In the genomic region with DNA sequence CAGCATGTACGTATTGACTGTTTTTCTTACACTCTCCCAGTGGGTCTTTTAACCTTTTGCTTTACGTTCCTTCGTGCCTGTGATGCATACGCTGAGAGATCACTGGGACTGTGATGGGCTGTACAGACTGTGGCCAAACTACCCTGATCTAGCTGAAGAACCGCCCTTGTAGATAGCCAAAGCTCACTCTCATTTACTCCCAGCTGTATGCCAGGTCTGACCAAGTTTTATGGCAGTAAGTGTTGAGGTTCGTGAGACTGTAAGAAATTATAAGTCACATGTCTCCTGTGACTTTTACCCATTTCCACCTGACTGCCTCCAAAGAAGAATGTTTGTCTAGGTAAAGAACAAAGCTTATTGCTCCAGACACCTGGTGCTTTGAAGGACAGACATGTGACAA, we compare ENCODE assay signal across 14 mouse cellular contexts. TPM values are rescaled to one million over a fixed set of nuclear protein-coding genes. Genes with fewer than 3 reads are reported as not detected.
"Had no signal": no experiment of that assay in that cellular context is flagged by ENCODE, and none has a peak within 500 bp of the region (broad histone marks: within the 10 kb centered on the region; RNA-seq: fewer than 3 reads in every experiment).

No protein-coding gene starts in this region.

- ATAC-seq: inflammation-experienced regulatory T-cells, adult 6 months had no signal

- DNase-seq: layer of hippocampus, postnatal 36 days; liver, embryonic 13.5 days; lung, adult 2 months; lung, postnatal 14 days; lung, postnatal 4 days; midbrain, embryonic 14.5 days; thymus, adult 2 months; thymus, postnatal 25 days had no signal

- H3K4me3 ChIP-seq: left cerebral cortex, adult 2 months; liver, embryonic 13.5 days had no signal

- H3K36me3 ChIP-seq: liver, embryonic 13.5 days had no signal

- H3K9me3 ChIP-seq: liver, embryonic 13.5 days had no signal

- H3K9ac ChIP-seq: liver, embryonic 13.5 days had no signal

- H3K27me3 ChIP-seq: liver, embryonic 13.5 days had no signal

- H3K27ac ChIP-seq: left cerebral cortex, adult 2 months; liver, embryonic 13.5 days had no signal

- H3K4me1 ChIP-seq: liver, embryonic 13.5 days had no signal

- H3K4me2 ChIP-seq: liver, embryonic 13.5 days; midbrain, embryonic 11.5 days had no signal

RNA-seq across cellular contexts. Expression of a gene that starts 19.5 kb away (rescaled TPM):
- total RNA-seq: megakaryocyte progenitor cell, adult 5-6 weeks; megakaryocyte-erythroid progenitor cell, adult 5-6 weeks had no signal
- polyA plus RNA-seq: inflammation-experienced regulatory T-cells, adult 6 months; liver, adult 2 months had no signal
